Mouse (Mus musculus) hindbrain, embryonic 11.5 days (tissue): Measurements from ENCODE around the gene Pbxip1. TPM values are rescaled to one million over a fixed set of nuclear protein-coding genes. Genes with fewer than 3 reads are reported as not detected.
A peak's percentile ranks its signal among the peaks of the same experiment; 100 is the strongest.

Experiments used
- ATAC-seq: fragments of 200-750 bp; cut with Nextera tagmentation; 2 replicates; pipeline ENCODE4 v1.8.0; 2017; ENCODE audit warnings: mild to moderate bottlenecking, moderate TSS enrichment, moderate library complexity; ENCODE audit not compliant: low FRiP score
- DNase-seq: peaks from one replicate; pipeline ENCODE4 v3.0.0-alpha.2; 2015; ENCODE audit warnings: low spot score
- H3K27ac ChIP-seq: fragments of 300-500 bp; sonication (generic); 2 replicates; pipeline ENCODE4 v1.5.1; 2014; ENCODE audit warnings: mild to moderate bottlenecking, low read depth, low read length
- H3K27me3 ChIP-seq: fragments of 300-500 bp; sonication (generic); 2 replicates; pipeline ENCODE4 v1.6.1; 2014; ENCODE audit warnings: mild to moderate bottlenecking, low read length, moderate library complexity, mixed read lengths; ENCODE audit not compliant: control insufficient read depth, insufficient read depth
- H3K36me3 ChIP-seq: fragments of 300-500 bp; sonication (generic); 2 replicates; pipeline ENCODE4 v1.6.1; 2014; ENCODE audit warnings: mild to moderate bottlenecking, low read length, moderate library complexity, mixed read lengths; ENCODE audit not compliant: control insufficient read depth, insufficient read depth
- H3K4me1 ChIP-seq: fragments of 300-500 bp; sonication (generic); replicated peaks from 2 replicates; pipeline ENCODE4 v1.6.1; 2014; ENCODE audit warnings: low read length, mixed read lengths; ENCODE audit not compliant: control insufficient read depth, insufficient read depth
- H3K4me2 ChIP-seq: fragments of 300-500 bp; sonication (generic); replicated peaks from 2 replicates; pipeline ENCODE4 v1.6.1; 2014; ENCODE audit warnings: mild to moderate bottlenecking, low read depth, low read length
- H3K4me3 ChIP-seq: fragments of 300-500 bp; sonication (generic); 2 replicates; pipeline ENCODE4 v1.5.1; 2014; ENCODE audit warnings: low read depth, low read length
- H3K9ac ChIP-seq: fragments of 300-500 bp; sonication (generic); 2 replicates; pipeline ENCODE4 v1.6.1; 2014; ENCODE audit warnings: low read depth, low read length
- H3K9me3 ChIP-seq: fragments of 300-500 bp; sonication (generic); 2 replicates; pipeline ENCODE4 v1.6.1; 2016; ENCODE audit warnings: low read length; ENCODE audit not compliant: control insufficient read depth
- WGBS: fragments of 180-500 bp; shearing (Covaris S2); extraction: QIAGEN DNeasy Blood & Tissue Kit; methylation state at CpG from one replicate; pipeline ENCODE4 v1.1.7; 2014; 5-methylcytosine and 5-hydroxymethylcytosine counted together
- polyA plus RNA-seq: library from polyadenylated mRNA; unstranded; fragments of >200 nt; fragmentation: Nextera tagmentation; extraction: Ambion mirVana; gene quantifications from 2 replicates; pipeline ENCODE4 v1.2.1, GENCODE M21; 2014

Pbxip1 gene
- polyA plus RNA-seq, 1 experiment from 2014 or later, result 10.7 TPM

DNA sequence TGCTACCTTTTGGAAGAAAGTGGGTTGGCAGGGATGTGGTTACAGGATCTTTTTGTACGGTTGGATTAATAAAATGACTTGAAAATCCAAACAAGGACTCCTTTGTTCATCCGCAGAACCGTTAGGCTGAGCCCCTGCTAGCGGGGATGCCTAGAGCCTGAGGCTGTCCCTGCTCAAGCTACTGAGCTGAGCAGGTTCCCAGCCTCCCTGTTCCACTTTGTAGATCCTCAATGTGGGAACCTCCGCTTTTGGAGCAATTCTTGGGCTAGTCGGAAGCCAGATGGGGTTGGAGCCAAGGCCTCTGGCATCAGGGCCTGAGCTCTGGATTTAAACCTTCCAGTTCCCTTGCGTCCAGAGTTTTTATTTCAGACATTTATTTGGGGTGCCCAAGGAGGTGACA is 1.5 kb upstream of the Pbxip1 start:
- no peak for DNase-seq
- ATAC-seq, result no peak
- peaks cover 9% of the 10 kb centered on the region for H3K4me1 ChIP-seq
- H3K4me2 ChIP-seq, result no peak overlapping the region
- H3K4me3 ChIP-seq, result no peak overlapping the region
- WGBS, result 71% methylated on average over 7 of the region's 7 CpGs
- no peaks in the 10 kb centered on the region for H3K9me3 ChIP-seq
- H3K27me3 ChIP-seq, result no peaks in the 10 kb centered on the region
- H3K27ac ChIP-seq, result no peak overlapping the region
- peaks cover 7% of the 10 kb centered on the region; the same call in 1 of the 2 replicates for H3K36me3 ChIP-seq
- H3K9ac ChIP-seq, result no peak overlapping the region

DNA sequence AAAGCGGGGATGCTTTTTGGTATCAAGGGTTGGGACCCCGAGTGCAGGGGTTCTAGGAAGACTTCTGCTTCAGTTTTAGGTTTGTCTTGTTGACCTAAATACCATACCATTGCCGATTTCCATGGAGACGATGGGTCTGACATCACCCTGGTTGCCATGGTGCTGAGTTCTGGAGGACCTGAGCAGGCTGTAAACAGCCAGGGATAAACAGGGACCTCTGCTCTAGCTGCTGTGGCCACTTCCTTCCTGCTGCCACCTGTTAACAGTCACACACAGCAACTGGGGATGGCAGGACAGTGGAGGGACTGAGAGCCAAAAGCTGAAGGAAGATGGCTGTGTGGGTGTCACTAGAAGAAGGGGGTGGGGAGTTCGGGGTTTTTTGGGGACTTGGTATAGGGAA is 763 bp downstream of the Pbxip1 start:
- peak overlapping the region; percentile 30 for H3K4me3 ChIP-seq
- no peaks in the 10 kb centered on the region for H3K9me3 ChIP-seq
- 28% methylated on average over 5 of the region's 5 CpGs for WGBS
- ATAC-seq, result no peak
- peaks cover 6% of the 10 kb centered on the region for H3K4me1 ChIP-seq
- peak overlapping the region; percentile 32 for H3K4me2 ChIP-seq
- H3K36me3 ChIP-seq, result peaks cover 7% of the 10 kb centered on the region; the same call in 1 of the 2 replicates
- H3K27me3 ChIP-seq, result no peaks in the 10 kb centered on the region
- no peak overlapping the region for H3K27ac ChIP-seq
- DNase-seq, result peak; percentile 42
- no peak overlapping the region; the same call in 1 of the 2 replicates for H3K9ac ChIP-seq

DNA sequence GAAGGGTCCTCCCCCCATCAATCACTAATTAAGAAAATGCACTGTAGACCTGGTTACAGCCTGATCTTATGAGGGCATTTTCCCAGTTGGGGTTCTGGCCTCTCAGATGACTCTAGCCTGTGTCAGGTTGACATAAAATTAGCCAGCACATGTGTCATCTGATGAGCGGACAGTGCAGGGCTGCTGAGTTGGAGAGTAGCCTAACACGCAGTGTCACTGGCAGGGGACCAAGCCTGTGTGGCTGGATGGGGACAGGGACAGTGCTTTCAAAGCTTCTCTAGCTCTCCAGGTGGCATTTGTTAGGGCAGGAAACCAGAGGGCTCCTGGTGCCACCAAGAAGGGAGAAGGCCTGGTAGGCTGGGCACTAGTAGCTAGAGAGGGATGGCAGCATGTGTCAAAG is 4.2 kb downstream of the Pbxip1 start:
- no peaks in the 10 kb centered on the region for H3K9me3 ChIP-seq
- H3K27me3 ChIP-seq, result no peaks in the 10 kb centered on the region
- no peaks in the 10 kb centered on the region for H3K36me3 ChIP-seq
- no peak overlapping the region for H3K9ac ChIP-seq
- no peak overlapping the region for H3K4me3 ChIP-seq
- H3K4me2 ChIP-seq, result no peak overlapping the region
- WGBS, result 87% methylated on average over 2 of the region's 2 CpGs
- ATAC-seq, result no peak
- no peak for DNase-seq
- H3K27ac ChIP-seq, result no peak overlapping the region
- peaks cover 6% of the 10 kb centered on the region for H3K4me1 ChIP-seq

DNA sequence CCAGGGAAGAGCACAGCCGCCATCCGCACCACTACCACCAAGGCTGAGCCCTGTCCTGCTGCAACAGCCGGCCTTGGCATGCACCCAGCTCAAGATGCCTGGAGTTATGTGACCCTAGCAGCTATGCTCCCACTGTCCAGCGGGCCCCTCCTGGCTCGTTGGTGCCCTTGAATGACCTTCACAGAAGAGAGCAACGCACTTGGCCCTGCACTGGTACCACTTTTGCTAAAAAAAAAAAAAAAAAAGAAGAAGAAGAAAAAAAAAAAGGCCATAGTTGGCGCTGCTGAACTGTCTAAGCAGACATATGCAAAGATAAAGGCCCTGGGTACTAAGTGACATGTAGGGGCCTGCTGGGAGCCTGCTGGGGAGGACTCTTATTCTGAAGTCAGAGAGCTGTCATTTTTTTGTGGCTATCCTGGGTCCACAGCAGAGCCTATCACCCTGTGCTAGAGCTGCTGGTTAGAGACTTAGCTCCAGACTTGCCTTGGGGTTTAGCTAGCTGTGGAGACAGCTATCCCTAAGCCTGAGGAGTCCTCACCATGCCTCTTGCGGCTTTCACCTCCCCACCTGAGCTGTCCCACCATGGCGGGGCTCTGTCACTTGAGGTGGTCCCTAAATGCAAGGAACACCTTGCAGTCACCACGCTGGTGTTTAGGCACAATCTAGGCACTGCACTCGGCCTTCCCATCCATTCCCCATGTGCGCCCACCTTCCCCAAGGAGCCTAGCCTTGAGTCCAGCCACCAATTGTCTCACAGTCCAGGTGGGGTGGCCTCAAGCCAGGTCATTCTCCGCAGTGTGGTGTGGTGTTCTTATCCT is 12.4 kb downstream of the Pbxip1 start:
- no peak for ATAC-seq
- 69% methylated on average over 13 of the region's 13 CpGs for WGBS
- DNase-seq, result no peak

DNA sequence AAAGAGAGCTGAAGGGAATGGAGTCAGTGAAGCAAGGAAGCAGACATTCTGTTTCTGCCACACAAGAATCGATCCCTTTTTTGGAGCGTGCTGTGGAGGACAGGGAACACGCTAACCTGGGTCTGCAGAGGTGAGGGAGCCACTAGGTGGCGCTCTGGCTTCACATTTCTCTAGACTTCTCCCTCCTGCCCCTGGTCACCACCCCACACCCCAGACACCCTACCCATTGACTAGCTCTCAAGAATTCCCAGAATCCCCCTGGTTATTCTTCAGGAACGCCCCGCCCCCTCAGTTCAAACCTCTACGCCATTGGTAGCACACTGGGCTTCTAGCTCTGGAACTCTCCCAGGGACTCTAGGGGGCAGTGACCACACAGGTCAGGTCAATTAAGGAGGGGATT is 13.0 kb downstream of the Pbxip1 start:
- H3K27ac ChIP-seq, result no peak overlapping the region
- 38% methylated on average over 7 of the region's 7 CpGs for WGBS
- no peaks in the 10 kb centered on the region for H3K4me1 ChIP-seq
- H3K27me3 ChIP-seq, result no peaks in the 10 kb centered on the region
- ATAC-seq (peak; percentile 60; the same call in 1 of the 2 replicates), DNase-seq (peak; percentile 83)
- no peaks in the 10 kb centered on the region for H3K9me3 ChIP-seq
- H3K4me3 ChIP-seq, result no peak overlapping the region
- no peak overlapping the region for H3K4me2 ChIP-seq
- H3K9ac ChIP-seq, result no peak overlapping the region
- H3K36me3 ChIP-seq, result no peaks in the 10 kb centered on the region

More for the DNA sequence above, 12.4 kb downstream of the Pbxip1 start:
- no peak overlapping the region for H3K9ac ChIP-seq
- H3K27ac ChIP-seq, result no peak overlapping the region
- H3K4me3 ChIP-seq, result no peak overlapping the region
- no peaks in the 10 kb centered on the region for H3K36me3 ChIP-seq
- H3K9me3 ChIP-seq, result no peaks in the 10 kb centered on the region
- no peaks in the 10 kb centered on the region for H3K4me1 ChIP-seq
- no peaks in the 10 kb centered on the region for H3K27me3 ChIP-seq
- H3K4me2 ChIP-seq, result no peak overlapping the region

DNA sequence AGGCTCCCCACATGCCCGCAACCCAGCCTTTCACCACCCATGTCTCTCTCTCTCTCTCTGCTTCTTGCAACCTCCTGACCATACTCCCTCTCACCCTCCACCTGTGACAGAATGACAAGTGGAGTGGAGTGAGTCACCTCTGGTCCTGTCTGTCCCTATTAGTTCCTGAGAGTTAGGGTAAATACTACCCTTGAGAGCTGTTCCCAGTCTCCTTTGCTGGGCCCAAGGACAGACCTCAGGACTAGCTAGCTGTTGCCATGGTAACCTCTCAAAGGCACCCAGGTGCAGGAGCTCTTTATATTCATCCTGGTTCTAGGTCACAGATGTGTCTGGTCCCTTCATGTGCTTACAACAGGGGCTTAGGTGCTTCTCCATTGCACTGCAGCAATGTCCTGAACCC is 15.4 kb downstream of the Pbxip1 start:
- Histone ChIP-seq H3K36me3 (no peaks in the 10 kb centered on the region), H3K4me2 (no peak overlapping the region), H3K9me3 (no peaks in the 10 kb centered on the region), H3K9ac (no peak overlapping the region), H3K4me1 (0 out of 2 replicates have a peak, but pooled peaks cover 2% of the 10 kb centered on the region), H3K27ac (no peak overlapping the region), H3K4me3 (no peak overlapping the region), H3K27me3 (no peaks in the 10 kb centered on the region)
- no peak for DNase-seq
- WGBS, result 88% methylated on average over 1 of the region's 1 CpGs
- no peak for ATAC-seq

DNA sequence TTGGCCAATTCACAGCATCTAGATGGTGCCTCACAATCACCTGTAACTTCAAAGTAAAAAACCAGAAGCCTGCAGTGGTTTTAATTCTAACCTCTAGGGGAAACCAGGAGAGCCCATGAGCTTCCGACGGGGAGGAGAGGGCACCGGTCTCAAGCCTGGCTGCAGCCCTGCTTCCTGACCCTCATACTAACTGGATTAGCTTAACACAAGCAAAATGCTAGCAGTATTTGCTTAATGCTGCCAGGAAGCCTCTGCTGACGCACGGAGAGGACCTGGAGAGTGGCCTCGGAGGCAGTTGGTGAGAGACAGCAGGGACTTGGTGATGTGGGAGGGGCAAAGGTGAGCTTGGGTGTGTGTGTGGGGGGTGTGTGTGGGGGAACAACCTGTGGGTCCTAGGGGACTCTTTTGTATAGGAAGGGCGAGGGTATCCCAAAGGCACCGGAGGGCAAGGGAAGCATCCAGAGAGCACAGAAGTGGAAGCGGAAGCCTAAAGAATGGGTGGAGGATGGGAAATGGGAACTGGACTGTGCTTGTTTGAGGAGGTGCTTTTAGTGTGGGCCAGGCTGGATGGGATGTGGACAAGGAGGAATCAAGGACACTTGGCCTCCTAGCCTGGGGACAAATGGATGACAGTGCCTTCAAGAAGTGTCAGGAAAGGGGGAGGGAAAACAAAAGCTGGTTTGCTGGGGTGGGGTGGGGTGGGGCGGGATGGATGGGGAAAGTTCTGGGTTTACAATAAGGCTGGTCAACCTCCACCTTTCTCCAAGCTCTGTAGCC is 18.1 kb downstream of the Pbxip1 start, which contains the start of gene Pmvk:
Gene Pmvk (plus strand): TSS at position 141 of the 777 bp plus-strand sequence.
- Histone ChIP-seq H3K27ac (no peak within 1 kb of the TSS), H3K4me1 (0 out of 2 replicates have a peak, but pooled peaks cover 3% of the 10 kb centered on the region), H3K4me3 (no peak within 1 kb of the TSS), H3K4me2 (no peak within 1 kb of the TSS), H3K36me3 (no peaks in the 10 kb centered on the region), H3K9me3 (no peaks in the 10 kb centered on the region), H3K9ac (no peak within 1 kb of the TSS), H3K27me3 (no peaks in the 10 kb centered on the region)
- 68% methylated on average over 10 of the region's 10 CpGs for WGBS
- DNase-seq, result no peak
- no peak for ATAC-seq

DNA sequence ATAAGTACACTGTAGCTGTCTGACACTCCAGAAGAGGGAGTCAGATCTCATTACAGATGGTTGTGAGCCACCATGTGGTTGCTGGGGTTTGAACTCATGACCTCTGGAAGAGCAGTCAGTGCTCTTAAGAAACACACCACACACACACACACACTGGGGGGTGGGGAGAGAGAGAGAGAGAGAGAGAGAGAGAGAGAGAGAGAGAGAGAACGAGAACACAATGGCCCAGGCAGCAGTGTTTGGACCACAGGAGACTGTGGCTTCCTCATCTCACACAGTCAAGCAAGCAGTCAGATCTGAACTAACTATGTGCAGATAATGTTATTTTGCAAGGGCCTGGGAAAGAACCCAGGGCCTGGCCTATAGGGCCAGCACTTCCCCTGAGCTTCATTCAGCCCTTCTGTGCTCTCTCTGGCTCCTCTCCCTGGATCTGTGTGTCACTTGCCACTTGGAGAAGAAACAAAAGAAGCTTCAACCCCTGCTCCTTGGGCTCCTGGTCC is 19.3 kb downstream of the Pbxip1 start:
- no peak overlapping the region for H3K4me3 ChIP-seq
- no peak overlapping the region for H3K27ac ChIP-seq
- H3K4me1 ChIP-seq, result 0 out of 2 replicates have a peak, but pooled peaks cover 3% of the 10 kb centered on the region
- no peaks in the 10 kb centered on the region for H3K36me3 ChIP-seq
- H3K9me3 ChIP-seq, result no peaks in the 10 kb centered on the region
- H3K4me2 ChIP-seq, result no peak overlapping the region
- DNase-seq (no peak), ATAC-seq (no peak)
- 67% methylated on average over 1 of the region's 1 CpGs for WGBS
- no peaks in the 10 kb centered on the region for H3K27me3 ChIP-seq
- no peak overlapping the region for H3K9ac ChIP-seq
